Mouse (Mus musculus): ENCODE results near the gene Plxdc1. TPM values are rescaled to one million over a fixed set of nuclear protein-coding genes. Genes with fewer than 3 reads are reported as not detected.

The Plxdc1 gene
- polyA plus RNA-seq, 1 experiment from 2014 or later: 0.38 TPM

DNA sequence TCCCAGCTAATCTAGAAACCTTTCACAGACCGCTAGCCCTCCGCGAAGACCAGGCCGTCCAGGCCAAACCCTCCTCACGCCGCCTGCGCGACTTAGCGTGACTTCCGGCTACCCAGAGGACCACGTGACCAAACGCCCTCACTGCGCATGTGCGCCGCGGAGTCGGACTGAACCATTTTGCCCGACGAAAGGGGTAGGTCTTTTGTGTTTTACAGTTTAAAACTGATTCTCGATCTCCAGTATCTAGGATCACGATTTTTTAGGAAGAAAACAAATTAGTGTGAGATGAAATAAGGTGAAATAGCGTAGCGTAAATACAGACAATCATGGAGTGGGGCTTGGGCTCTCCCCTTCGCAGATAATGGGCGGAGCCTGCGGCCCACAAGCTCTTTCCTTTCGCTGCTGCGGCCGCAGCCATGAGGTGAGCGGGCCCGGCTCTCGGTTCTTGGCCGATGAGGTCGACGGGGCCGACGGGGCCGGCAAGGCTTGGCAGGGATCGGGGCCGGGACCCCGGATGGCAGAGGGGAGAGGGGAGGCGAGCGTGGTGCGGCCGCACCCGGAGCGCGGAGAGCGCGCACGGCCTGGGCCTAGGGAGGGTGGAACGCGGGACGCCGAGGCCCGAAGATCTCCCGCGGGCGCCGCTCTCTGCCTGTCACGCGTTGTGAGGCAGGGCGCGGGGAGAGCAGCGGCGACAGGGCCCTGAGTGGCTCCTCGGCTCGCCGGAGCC, 40.5 kb upstream of the Plxdc1 start, which contains the start of gene Rpl19:
Gene Rpl19 (plus strand): TSS at position 141 of the 727 bp plus-strand sequence.
- under 1% methylated on average over 59 of the region's 69 CpGs for WGBS
- Histone ChIP-seq H3K9ac (replicated peaks; ENCODE audit: low read depth, low read length) (peak within 1 kb of the TSS; percentile 99), H3K36me3 (ENCODE audit: control insufficient read depth, insufficient read depth, low read length) (peaks cover 35% of the 10 kb centered on the region), H3K4me2 (replicated peaks; ENCODE audit: low read depth, low read length) (peak within 1 kb of the TSS; percentile 74), H3K4me1 (ENCODE audit: control insufficient read depth, insufficient read depth, low read length) (peaks cover 7% of the 10 kb centered on the region), H3K27ac (ENCODE audit: low read length) (peak within 1 kb of the TSS; percentile 92), H3K27me3 (ENCODE audit: control insufficient read depth, insufficient read depth, low read length) (no peaks in the 10 kb centered on the region), H3K4me3 (ENCODE audit: low read depth, low read length) (peak within 1 kb of the TSS; percentile 88), H3K9me3 (ENCODE audit: control insufficient read depth, low read depth, low read length) (no peaks in the 10 kb centered on the region)
- ATAC-seq (ENCODE audit: insufficient number of reproducible peaks, insufficient read depth, low FRiP score, low read depth): peak; percentile 74

DNA sequence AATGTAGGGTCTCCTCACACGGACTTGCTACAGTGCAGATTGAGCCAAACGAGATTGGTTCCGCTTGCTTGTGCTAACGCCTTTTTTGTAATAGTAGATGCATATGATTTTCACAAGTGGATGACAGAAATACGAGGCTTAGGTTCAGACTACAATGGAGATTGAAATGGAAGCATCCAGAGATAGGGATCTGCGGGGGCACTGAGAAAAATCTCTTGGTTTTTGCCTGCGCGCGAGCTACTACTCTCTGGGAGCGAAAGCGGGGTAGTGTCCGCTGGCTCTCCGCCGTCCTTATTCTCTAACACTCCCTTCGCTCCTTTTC, 40.0 kb upstream of the Plxdc1 start:
- Histone ChIP-seq H3K27ac (ENCODE audit: low read length) (peak overlapping the region; percentile 92), H3K36me3 (ENCODE audit: control insufficient read depth, insufficient read depth, low read length) (peaks cover 34% of the 10 kb centered on the region), H3K27me3 (ENCODE audit: control insufficient read depth, insufficient read depth, low read length) (no peaks in the 10 kb centered on the region), H3K4me3 (ENCODE audit: low read depth, low read length) (peak overlapping the region; percentile 88), H3K4me1 (ENCODE audit: control insufficient read depth, insufficient read depth, low read length) (peaks cover 13% of the 10 kb centered on the region), H3K9ac (replicated peaks; ENCODE audit: low read depth, low read length) (peak overlapping the region; percentile 99), H3K9me3 (ENCODE audit: control insufficient read depth, low read depth, low read length) (no peaks in the 10 kb centered on the region), H3K4me2 (replicated peaks; ENCODE audit: low read depth, low read length) (peak overlapping the region; percentile 74)
- ATAC-seq (ENCODE audit: insufficient number of reproducible peaks, insufficient read depth, low FRiP score, low read depth): no peak
- 6% methylated on average over 15 of the region's 15 CpGs for WGBS

DNA sequence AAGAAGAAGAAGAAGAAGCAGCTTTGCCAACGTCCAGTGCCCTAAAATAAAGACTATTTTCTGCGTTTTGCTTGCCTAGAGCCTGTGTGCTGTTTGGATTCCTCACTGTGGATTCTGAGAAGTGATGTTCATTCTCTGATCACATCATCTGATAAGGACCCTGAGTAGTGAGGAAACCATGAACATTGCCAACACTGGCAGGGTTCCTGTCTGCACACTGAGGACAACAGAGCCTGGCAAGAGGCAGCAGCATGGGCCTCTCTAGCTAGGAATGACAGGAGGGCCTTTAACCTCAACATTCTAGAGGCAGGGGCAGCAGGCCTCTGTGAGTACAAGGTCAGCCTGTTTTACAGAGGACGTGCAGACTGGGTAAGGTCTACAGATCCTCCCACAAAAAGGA, 38.3 kb upstream of the Plxdc1 start:
- H3K4me2 ChIP-seq (replicated peaks; ENCODE audit: low read depth, low read length): no peak overlapping the region
- no peak overlapping the region for H3K4me3 ChIP-seq (ENCODE audit: low read depth, low read length)
- H3K27ac ChIP-seq (ENCODE audit: low read length): no peak overlapping the region
- no peaks in the 10 kb centered on the region for H3K27me3 ChIP-seq (ENCODE audit: control insufficient read depth, insufficient read depth, low read length)
- ATAC-seq (ENCODE audit: insufficient number of reproducible peaks, insufficient read depth, low FRiP score, low read depth): no peak
- no peak overlapping the region for H3K9ac ChIP-seq (replicated peaks; ENCODE audit: low read depth, low read length)
- H3K4me1 ChIP-seq (ENCODE audit: control insufficient read depth, insufficient read depth, low read length): peaks cover 23% of the 10 kb centered on the region
- WGBS: 82% methylated on average over 3 of the region's 3 CpGs
- H3K36me3 ChIP-seq (ENCODE audit: control insufficient read depth, insufficient read depth, low read length): peaks cover 17% of the 10 kb centered on the region
- H3K9me3 ChIP-seq (ENCODE audit: control insufficient read depth, low read depth, low read length): no peaks in the 10 kb centered on the region

DNA sequence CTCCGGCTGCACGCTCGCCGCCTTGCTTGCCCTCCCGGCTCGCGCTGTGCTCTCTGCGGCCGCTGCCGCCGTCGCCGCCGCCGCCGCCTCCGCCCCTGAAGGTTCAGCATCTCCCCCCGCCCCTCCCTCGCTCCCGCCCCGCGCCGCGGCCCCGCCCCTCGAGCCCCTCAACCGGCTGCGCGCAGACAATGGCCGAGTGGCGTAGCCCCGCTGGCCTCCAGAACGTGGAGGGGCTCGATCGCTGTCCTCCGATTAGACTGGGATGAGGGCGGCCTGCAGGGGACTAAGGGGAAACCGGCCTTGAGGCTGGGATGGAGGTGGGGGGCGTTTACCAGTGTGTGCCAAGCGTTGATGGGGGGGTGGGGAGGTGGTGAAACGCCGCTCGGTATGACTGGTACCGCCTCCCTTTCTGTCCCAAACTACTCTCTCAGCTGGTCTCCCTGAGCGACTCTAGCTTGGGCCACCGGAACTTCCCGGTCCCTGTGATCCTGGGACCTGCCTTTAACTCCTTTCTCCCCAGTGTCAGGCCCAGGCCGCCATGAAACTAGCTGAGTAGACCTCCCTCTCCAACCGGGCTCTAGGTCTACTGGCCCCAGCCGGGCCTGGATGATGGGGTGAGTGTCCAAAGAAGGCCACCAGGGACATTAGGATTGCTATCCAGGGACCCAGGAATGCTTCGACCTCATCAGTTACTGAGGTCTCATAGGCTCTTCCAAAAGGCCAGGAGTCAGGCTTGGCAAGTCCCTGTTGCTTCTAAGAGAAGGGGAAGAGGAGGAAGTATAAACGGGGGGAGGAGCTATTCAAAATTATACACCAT, 36.5 kb upstream of the Plxdc1 start, which contains the start of gene Cacnb1:
Gene Cacnb1 (minus strand): TSS at position 480 of the 817 bp plus-strand sequence.
- Histone ChIP-seq H3K9ac (replicated peaks; ENCODE audit: low read depth, low read length) (peak within 1 kb of the TSS; percentile 67), H3K4me1 (ENCODE audit: control insufficient read depth, insufficient read depth, low read length) (peaks cover 23% of the 10 kb centered on the region), H3K27me3 (ENCODE audit: control insufficient read depth, insufficient read depth, low read length) (no peaks in the 10 kb centered on the region), H3K9me3 (ENCODE audit: control insufficient read depth, low read depth, low read length) (no peaks in the 10 kb centered on the region), H3K27ac (ENCODE audit: low read length) (peak within 1 kb of the TSS; percentile 89), H3K36me3 (ENCODE audit: control insufficient read depth, insufficient read depth, low read length) (peaks cover 4% of the 10 kb centered on the region; the same call in 1 of the 2 replicates), H3K4me2 (replicated peaks; ENCODE audit: low read depth, low read length) (peak within 1 kb of the TSS; percentile 94), H3K4me3 (ENCODE audit: low read depth, low read length) (peak within 1 kb of the TSS; percentile 79)
- WGBS: under 1% methylated on average over 51 of the region's 52 CpGs
- ATAC-seq (ENCODE audit: insufficient number of reproducible peaks, insufficient read depth, low FRiP score, low read depth): peak; percentile 38

DNA sequence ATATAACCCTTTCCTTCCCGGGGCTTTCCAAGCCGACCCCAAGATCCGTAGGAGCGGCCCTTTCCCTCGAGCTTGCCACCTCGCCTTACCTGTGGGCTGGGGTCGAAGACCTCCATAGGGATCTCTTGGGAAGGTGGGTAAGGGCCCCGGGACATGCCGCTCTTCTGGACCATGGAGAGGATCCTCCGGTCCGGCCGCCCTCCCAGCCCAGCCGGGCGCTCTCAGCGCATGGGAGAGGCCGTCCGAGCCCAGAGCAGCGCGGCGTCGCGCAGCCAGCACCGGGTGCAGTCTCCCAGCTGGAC, 36.0 kb upstream of the Plxdc1 start:
- no peaks in the 10 kb centered on the region for H3K9me3 ChIP-seq (ENCODE audit: control insufficient read depth, low read depth, low read length)
- peaks cover 5% of the 10 kb centered on the region; the same call in 1 of the 2 replicates for H3K36me3 ChIP-seq (ENCODE audit: control insufficient read depth, insufficient read depth, low read length)
- H3K4me2 ChIP-seq (replicated peaks; ENCODE audit: low read depth, low read length): peak overlapping the region; percentile 94
- no peaks in the 10 kb centered on the region for H3K27me3 ChIP-seq (ENCODE audit: control insufficient read depth, insufficient read depth, low read length)
- WGBS: under 1% methylated on average over 23 of the region's 23 CpGs
- ATAC-seq (ENCODE audit: insufficient number of reproducible peaks, insufficient read depth, low FRiP score, low read depth): no peak
- H3K4me1 ChIP-seq (ENCODE audit: control insufficient read depth, insufficient read depth, low read length): peaks cover 23% of the 10 kb centered on the region
- peak overlapping the region; percentile 89 for H3K27ac ChIP-seq (ENCODE audit: low read length)
- peak overlapping the region; percentile 67 for H3K9ac ChIP-seq (replicated peaks; ENCODE audit: low read depth, low read length)
- peak overlapping the region; percentile 79 for H3K4me3 ChIP-seq (ENCODE audit: low read depth, low read length)

DNA sequence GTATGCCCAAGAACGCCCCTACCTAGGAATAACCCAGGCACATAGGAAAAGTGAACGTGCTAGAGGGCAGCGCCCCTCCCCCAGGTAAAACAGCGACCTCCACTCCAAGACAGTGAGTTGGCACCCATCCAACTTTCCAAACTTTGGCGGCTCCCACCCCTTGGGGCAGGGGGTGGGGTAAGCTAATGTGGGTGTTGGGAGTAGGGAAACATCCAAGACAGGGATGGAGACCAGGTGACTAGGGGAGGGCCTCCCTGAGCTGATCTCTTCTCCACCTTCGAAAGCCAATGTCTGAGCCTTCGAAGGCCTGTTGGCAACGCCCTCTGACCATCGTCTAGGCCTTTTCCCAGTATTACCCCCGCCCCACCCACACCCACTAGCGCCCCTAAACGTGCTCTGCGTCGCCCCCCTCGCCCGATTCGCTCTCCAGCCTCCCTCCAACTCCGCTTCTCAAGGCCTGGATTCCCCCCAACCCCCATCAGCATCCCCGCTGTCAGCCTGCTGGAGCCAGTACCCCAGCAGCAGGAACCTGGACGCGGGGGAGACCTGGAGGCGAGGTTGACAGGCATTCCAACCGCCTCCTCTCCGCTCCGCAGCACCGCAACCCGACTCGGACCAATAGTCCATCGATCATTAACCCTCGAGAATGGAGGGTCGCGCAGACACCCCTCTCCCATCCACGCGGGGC, 35.5 kb upstream of the Plxdc1 start:
- Histone ChIP-seq H3K27ac (ENCODE audit: low read length) (peak overlapping the region; percentile 89), H3K4me1 (ENCODE audit: control insufficient read depth, insufficient read depth, low read length) (peaks cover 23% of the 10 kb centered on the region), H3K27me3 (ENCODE audit: control insufficient read depth, insufficient read depth, low read length) (no peaks in the 10 kb centered on the region), H3K9ac (replicated peaks; ENCODE audit: low read depth, low read length) (peak overlapping the region; percentile 67), H3K36me3 (ENCODE audit: control insufficient read depth, insufficient read depth, low read length) (peaks cover 5% of the 10 kb centered on the region; the same call in 1 of the 2 replicates), H3K9me3 (ENCODE audit: control insufficient read depth, low read depth, low read length) (no peaks in the 10 kb centered on the region), H3K4me2 (replicated peaks; ENCODE audit: low read depth, low read length) (peak overlapping the region; percentile 94), H3K4me3 (ENCODE audit: low read depth, low read length) (peak overlapping the region; percentile 79)
- 5% methylated on average over 34 of the region's 34 CpGs for WGBS
- 0 out of 2 replicates have a peak, but pooled peaks have one; percentile 3 for ATAC-seq (ENCODE audit: insufficient number of reproducible peaks, insufficient read depth, low FRiP score, low read depth)

DNA sequence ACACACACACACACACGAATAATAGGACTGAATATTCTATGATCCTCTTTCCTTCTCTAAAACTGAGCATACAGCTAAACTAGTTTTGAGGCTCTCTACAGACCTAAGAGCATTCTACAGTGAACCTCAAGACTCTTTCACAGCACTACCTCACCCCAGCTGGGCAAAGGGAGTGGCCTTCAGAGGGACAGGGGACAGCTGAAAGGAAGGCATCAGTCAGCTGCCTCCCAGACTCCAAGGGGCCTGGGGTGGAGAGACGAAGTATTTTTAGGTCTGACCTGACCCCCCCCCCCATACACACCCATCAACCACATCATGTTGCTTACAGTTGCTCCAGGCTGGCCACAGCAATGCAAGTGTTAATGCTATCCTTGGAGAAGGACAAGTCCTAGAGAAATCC, 34.9 kb upstream of the Plxdc1 start:
- Histone ChIP-seq H3K4me2 (replicated peaks; ENCODE audit: low read depth, low read length) (peak overlapping the region; percentile 94), H3K9me3 (ENCODE audit: control insufficient read depth, low read depth, low read length) (no peaks in the 10 kb centered on the region), H3K36me3 (ENCODE audit: control insufficient read depth, insufficient read depth, low read length) (peaks cover 5% of the 10 kb centered on the region; the same call in 1 of the 2 replicates), H3K27ac (ENCODE audit: low read length) (no peak overlapping the region), H3K9ac (replicated peaks; ENCODE audit: low read depth, low read length) (no peak overlapping the region), H3K27me3 (ENCODE audit: control insufficient read depth, insufficient read depth, low read length) (no peaks in the 10 kb centered on the region), H3K4me3 (ENCODE audit: low read depth, low read length) (peak overlapping the region; percentile 79), H3K4me1 (ENCODE audit: control insufficient read depth, insufficient read depth, low read length) (peaks cover 22% of the 10 kb centered on the region)
- ATAC-seq (ENCODE audit: insufficient number of reproducible peaks, insufficient read depth, low FRiP score, low read depth): no peak
- WGBS: 38% methylated on average over 2 of the region's 2 CpGs

DNA sequence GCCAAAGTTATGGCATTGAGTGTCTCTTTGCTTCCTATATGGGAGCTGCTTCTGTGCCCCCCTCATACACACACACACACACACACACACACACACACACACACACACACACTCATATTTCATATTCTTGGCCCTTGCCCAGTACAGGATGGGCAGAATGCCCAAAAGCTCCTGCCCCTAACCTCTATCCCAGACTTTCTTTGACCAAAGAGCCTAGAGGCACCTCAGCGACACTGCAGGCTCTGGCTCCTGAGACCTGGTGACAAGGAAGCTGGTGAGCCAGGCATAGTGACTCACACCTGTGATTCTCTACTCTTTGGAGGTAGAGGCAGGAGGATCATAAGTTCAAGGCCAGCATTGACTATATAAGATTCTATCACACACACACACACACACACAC, 34.5 kb upstream of the Plxdc1 start:
- peak overlapping the region; percentile 94; the same call in 1 of the 2 replicates for H3K4me2 ChIP-seq (replicated peaks; ENCODE audit: low read depth, low read length)
- no peak overlapping the region for H3K4me3 ChIP-seq (ENCODE audit: low read depth, low read length)
- WGBS: 72% methylated on average over 1 of the region's 1 CpGs
- H3K9ac ChIP-seq (replicated peaks; ENCODE audit: low read depth, low read length): no peak overlapping the region
- ATAC-seq (ENCODE audit: insufficient number of reproducible peaks, insufficient read depth, low FRiP score, low read depth): no peak
- H3K36me3 ChIP-seq (ENCODE audit: control insufficient read depth, insufficient read depth, low read length): peaks cover 5% of the 10 kb centered on the region; the same call in 1 of the 2 replicates
- no peaks in the 10 kb centered on the region for H3K9me3 ChIP-seq (ENCODE audit: control insufficient read depth, low read depth, low read length)
- H3K27ac ChIP-seq (ENCODE audit: low read length): no peak overlapping the region; the same call in 1 of the 2 replicates
- H3K27me3 ChIP-seq (ENCODE audit: control insufficient read depth, insufficient read depth, low read length): no peaks in the 10 kb centered on the region
- peaks cover 18% of the 10 kb centered on the region for H3K4me1 ChIP-seq (ENCODE audit: control insufficient read depth, insufficient read depth, low read length)
